Mouse (Mus musculus): ENCODE results near the gene Prrt3.

GRCm38 (mm10) chr6:113534886-113535285 lies 33.2 kb upstream of the Prrt3 start:
- TF ChIP-seq TAL1 (IDR thresholded peaks at IDR 0.05; ENCODE audit: low read length): no peak
- no peak for TF ChIP-seq GATA1 (IDR thresholded peaks at IDR 0.05; ENCODE audit: low read length)

All from erythroblast, embryonic 14.5 days (primary cell).